Mouse (Mus musculus): ENCODE measurements at regions not wholly inside any gene's neighbourhood (a gene's known extent, or its start where the extent isn't known, plus 50 kb on each side); places are given as distances from the start of the nearest gene placed in this dataset.

DNA sequence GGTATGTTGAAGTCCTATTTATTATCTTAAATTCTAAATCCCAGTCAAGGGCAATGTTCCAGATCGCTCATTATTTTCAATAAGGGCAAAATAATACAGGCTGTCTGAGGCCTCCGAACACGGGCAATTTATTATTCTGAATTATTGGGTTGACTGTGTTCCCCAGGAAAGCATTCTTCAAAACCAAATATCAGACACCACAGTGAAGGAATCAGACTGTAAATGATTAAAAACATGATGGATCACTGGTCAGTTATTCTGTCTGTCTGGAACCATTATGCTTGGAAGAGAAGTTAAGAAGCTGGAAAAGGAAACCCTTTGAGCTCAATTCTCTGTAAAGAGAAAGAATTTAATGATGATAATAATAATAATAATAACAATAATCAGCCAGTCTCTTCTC lies 417.4 kb upstream of the Dcn start:
- no peak for DNase-seq (ENCODE audit: low read depth)

DNA sequence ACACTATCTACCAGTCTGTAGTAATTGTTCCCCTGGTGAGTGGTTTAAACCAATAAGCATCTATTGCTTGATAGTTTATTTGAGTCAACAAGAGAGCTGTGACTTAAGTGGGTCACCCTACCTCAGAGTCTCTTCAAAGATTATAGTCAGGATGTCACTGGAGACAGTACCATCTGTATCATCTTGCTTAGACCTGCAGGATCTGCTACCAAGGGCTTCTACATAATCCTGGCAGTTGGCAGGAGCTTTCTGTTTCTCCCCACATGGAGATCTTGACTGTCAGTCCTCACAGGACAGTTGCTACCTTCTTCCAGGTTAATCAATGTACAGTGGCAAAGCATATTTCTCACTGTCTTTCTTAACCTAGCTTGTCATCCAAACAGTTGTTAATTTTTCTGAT lies 414.9 kb upstream of the Dcn start:
- DNase-seq (ENCODE audit: low read depth), result no peak

DNA sequence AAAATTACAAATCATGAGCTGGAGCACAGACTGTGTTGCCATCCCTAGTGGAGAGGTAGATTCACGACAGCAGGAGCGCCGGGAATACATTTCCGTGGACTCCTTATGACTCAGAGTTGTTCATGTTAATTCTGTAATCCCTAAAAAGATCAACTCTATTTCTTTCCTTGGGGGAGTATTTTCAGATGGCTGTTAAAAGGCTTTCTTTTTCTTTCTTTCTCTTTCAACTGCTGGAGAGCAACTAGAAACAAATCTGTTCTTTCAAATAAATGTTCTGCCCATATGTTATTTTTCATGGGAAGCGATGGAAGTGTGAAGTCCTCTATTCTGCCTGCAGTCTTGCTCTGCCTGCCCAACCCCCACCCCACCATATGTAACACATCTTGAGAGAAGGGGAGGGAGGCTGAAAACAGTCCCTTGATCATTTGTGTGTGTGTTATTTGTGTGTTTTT lies 401.4 kb upstream of the Dcn start:
- no peak for DNase-seq (ENCODE audit: low read depth)

DNA sequence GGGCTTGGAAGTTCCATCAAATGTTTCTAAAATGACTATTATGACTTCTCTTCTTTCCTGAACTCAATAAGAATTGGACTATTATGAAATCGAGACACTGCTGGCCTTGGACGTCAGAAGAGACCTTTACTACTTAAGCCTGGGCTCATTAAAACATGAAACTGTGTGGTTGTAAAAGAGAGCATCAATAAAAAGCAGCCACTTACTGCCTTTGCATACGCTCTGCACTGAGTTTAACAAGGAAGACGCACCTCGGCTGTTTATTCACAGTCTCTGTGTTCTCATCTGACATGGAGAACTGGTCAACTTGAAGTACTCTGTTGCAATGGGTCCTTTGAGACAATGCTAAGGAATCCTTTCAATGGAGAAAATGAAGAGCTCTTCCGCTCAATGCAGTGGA lies 399.8 kb upstream of the Dcn start:
- DNase-seq (ENCODE audit: low read depth), result no peak

DNA sequence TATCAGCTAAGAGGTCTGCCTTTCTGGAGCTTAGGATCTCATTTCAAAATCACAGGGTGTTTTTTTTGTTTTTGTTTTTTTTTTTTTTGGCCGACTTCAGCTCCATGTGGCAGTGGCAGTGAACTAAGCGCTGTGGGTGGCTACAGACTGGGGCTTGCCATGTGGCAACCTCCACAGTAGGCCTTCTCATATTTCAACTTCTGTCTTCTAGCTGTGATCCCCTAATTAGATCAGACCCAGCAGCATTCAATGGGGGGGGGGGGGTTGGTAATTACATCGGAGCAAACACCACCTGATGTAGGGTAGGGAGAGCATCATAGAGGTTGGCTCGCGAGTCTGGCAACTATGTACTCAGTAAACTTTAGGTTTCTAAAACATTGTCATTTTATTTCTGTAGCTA lies 392.1 kb upstream of the Dcn start:
- no peak for DNase-seq (ENCODE audit: low read depth)

DNA sequence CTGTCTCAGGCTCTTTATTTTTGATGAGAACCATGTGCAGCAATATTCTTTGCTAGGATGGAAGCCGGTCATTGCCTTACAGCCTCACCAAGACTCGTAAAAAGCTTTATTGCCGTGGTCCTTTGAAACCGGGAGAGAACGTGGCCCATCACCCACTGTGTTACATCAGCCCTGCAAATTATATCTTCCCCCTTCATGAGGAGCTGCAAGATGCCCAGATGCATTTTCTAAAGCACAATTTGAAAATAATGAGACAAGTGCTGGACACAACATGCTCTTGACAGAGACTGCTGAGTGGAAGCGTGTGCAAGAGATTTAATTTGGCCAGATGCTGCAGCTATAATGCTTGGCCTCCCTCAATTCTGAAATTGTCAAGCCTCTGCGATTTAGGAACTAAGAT lies 389.2 kb upstream of the Dcn start:
- DNase-seq (ENCODE audit: low read depth), result no peak

DNA sequence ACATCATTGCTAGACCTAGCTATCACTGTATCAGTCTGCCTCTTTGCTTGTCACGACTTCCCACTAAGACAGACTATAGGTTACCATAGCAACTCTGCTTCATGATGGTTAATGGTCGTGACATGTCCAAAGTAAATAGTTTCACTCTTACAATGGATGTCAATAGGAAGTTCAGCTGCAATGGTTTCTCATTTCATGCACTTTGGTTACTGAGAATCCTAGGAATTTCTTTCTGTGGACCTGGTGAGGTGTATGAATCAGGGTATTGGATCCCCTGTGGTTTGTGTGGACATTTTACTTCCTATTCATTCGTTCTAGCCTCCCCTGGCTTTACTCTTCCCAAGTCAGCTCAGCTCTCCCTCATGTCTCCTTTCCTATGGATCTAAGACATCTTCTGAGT lies 385.5 kb upstream of the Dcn start:
- DNase-seq (ENCODE audit: low read depth), result no peak

DNA sequence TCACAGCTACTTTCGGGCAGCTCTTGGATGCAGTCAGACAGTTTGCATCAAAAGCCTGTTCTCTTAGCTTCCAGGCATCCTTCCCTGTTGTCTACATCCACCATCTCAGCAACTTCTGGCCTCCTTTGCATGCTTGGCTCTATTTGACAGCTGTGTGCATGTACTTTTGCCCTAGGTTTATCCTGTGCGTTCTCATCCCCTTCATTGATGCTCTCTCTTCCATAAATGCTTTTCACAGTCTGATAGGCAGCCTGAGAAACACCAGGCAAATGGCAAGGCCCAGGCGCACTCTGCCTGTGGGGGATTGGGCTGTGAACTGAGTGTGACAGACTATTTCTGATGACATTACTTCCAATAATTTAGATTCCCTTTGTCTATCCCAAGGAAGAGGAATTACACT lies 364.9 kb upstream of the Dcn start:
- no peak for DNase-seq (ENCODE audit: low read depth)

DNA sequence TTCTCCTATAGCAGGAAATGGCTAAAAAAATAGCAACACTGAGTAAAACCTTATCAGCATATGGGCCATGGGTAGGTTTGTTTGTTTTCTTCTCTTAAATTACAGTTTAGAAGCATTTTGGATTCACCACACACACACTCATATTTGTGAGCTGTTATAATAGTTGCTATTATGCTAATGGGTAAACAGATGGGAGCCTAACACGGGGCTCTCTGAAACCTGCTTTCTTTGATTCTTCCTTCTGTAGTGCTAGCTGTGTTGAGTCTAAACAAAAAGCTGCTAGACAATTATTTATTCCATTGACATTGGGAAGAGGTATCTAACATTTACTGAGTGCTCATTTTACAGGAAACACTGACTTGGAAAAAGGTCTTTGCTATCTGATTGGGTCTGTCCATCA lies 356.7 kb upstream of the Dcn start:
- no peak for DNase-seq (ENCODE audit: low read depth)

DNA sequence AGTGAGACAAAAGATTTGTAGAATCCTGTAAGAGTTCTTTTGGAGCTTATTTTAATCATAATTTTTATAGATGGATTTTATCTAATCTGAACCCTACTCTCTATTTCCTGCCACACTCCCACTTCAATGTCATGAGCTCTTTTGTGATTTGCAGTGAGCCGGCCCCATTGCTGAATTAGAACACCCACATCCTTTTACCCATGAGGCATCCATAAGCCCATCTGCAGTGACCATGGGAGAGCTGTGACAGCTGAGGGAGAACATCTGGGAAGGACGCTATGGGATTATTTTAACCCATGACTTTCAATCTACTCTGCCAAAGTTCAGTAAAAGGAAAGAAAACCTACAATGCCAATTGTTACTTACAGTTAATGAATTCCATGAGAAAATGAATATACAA lies 337.8 kb upstream of the Dcn start:
- no peak for DNase-seq (ENCODE audit: low read depth)

DNA sequence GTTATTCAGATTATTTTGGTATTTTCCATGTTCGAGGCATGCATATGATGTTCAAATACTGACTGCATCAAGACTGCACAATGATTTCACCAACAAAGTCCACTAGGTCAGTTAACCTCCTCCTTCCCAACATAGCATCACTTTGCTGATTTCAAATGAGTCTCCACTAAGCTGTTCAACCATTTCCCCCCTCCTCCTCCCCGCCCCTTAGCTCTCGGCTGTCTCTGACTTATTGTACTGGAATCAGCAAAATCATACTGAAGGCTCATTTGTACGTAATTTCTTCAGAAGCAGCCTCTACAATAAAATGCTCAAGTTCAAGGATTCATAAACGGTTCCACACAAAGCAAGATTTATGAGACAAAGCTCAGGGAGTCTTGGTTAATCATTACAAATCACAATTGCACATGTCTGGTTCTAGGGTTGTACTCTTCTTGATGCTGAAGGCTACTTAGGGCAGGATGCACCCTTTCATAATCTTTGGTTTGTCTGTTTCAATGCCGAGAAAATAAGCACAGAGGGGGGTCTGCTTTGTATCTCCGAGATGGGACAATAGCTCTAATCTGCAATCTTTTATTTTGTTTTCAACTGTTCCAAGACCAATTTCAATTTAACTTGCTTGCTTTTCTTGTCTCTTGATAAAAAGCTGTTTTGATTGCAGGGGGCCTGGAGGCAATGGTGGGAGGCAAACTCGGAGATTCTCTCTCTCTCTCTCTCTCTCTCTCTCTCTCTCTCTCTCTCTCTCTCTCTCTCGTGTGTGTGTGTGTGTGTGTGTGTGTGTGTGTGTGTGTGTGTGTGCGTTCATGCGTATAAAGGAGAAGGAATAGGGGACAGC lies 320.6 kb upstream of the Dcn start:
- no peak for DNase-seq (ENCODE audit: low read depth)

DNA sequence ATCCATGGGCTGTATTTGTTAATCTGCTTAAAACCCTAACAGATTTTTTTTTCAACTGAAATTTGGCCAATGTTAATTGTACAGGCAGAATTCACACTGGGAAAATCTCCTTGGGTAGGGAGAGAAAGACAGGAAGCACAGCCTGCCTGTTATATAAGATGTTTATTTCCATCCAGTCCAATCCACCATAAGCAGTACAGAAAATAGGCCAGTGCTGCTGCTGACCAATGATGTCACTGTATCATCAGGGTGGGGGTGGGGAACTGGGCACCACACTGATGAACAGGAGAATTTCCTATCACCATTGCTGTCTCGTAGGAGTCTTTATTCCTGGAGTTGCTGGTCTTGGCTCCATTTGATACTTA lies 320.0 kb upstream of the Dcn start:
- no peak for DNase-seq (ENCODE audit: low read depth)

DNA sequence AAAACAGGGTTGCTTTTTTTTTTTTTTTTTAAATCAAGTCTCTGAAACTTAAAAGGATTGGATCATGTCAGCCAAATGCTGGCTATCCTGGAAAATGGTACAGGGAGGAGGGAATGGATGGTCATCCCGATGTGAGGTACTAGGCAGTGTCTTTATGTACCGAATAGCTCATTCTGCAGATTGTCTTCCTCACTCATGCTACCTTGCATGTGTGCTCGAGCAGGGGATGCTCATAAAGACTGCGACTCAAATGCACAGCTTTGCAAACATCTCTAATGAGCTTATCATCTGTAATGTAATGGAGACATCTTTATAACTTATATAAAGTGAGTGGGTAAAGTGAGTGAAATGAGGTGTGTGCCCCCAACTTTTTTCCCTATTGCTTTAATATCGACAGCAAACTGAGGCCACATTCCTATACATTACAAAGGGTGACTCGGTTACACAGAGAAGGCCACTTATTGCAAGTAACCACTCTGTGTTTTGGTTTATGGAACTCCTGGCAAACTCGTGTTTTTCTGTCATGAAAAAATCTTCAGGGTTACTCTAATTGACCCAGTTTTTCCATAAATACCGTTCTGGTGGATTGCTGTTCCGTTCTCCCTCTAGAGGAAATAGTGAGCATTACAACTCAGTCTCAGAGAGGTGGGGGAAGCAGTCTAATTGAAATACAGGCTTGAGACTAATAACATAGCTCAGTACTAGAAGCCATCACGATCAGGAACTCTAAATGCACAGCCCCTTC lies 319.4 kb upstream of the Dcn start:
- no peak for DNase-seq (ENCODE audit: low read depth)

DNA sequence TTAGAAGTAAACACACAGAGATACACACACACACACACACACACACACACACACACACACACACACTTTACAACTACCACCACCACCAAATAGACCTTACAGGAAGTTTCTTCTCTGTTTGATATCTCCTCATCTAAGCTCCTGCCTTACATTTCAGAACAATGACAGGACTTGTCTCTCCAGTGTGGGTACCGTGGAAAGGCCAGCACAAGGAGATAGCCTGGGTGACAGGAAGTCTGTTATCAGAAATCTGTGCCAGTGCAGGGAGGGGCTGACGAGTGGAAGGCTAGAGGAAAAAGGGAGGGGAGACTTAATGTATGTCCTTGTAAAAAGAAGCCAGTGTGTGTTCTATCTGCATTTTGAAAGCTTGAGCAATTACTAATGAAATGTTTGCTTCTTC lies 318.5 kb upstream of the Dcn start:
- DNase-seq (ENCODE audit: low read depth), result no peak

DNA sequence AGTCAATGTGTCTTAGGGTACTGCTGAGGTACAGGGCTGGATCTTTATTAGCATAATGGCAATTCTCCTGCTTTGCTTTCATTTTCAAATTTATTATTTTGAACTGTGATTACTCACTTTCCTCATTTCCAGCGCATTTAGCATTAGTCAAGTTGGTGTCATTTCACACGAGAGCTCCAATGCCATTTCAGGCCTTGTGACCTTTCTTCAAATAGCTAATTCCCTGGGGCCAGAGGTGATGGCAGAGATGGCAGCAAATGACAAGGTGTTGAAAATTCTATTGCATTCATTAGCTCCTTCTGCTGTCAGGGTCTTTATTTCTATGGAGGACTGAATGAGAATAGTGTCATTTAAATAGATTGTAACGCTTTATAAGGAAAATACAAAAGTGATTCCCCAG lies 300.9 kb upstream of the Dcn start:
- no peak for DNase-seq (ENCODE audit: low read depth)

DNA sequence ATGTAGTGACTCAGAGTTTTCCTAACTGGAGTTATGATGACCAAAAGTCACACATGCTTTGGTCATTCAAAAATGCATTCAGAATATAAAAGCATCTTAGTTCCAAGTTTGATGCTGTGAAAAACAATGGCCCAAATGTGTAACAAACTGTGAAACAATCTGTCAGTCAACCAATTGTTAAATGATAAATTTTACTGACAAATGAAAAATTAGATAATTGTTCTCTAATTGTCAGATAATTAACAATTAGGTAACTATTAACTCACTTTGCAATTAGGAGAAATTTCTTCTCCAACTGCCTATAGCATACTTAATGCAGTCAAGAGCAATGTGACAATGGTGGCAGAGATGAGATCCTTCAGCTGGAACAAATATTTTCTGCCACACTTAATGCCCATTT lies 289.7 kb upstream of the Dcn start:
- no peak for DNase-seq (ENCODE audit: low read depth)

DNA sequence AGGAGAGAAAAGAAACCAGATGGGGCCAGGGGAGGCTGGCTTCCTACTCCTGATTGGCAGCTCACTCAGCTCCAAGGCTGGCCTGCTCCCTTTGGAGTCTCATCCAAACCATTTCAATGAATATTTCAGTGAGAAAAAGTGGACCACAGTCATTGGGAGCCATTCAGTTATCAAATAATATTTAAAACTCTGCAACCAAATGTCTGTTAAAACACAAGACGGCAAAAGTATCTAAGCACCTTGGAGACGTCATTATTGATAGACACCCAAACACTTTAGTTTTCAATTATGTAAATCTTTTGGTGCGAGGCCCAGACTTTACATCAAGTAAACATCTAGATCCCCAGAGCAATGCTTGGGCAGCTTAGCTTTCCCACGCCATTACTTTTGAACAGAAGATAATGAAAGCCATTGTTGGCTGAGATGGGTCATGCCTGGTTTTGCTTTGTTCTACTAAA lies 268.1 kb upstream of the Dcn start:
- DNase-seq (ENCODE audit: low read depth), result no peak

DNA sequence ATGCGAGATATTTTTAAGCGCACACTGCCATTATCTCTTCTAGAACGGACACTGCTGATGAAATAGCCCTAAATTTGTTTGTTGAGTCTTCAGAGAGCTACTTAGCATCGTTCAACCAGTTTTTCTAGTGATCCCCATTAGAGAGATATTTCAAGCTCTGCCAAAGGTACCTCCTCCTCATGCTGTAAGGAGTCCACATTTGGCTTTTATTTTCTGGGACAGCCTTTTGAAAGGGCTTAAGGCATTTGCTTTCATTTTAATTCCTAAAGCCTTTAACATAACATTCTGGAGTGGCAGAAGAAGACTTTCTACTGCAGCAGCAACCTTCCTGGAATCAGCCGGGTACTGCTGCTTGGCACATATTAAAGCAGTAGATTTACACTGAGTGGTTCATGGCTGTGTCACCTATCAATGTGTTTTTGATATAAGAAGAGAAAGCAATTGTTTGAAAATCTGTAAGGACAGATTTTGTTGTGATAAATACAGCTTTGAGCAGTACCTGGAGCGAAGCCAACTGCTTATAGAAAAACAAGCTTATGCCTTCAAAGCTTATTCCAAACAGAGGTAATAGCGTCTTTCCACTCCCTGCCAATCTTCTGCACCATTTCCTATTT lies 267.5 kb upstream of the Dcn start:
- DNase-seq (ENCODE audit: low read depth), result no peak

DNA sequence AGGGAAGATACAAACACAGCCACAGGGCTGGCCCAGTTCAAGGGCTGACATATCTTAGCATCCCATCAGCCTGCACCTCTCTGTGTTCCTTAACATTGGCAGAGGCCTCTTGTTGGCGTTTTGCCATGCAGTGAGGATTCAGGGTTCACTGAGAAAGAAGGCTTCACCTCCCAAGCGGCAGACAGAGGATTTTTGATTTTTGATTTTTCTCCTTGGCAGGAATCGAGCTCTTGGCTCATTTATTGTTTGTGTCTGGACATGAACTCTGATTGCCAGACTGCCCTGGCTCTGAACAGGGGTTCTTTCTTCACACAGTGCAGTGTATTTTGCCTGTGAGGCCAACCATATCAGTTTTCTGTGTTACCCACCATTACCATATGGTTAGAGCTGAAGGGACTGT lies 259.9 kb upstream of the Dcn start:
- no peak for DNase-seq (ENCODE audit: low read depth)

DNA sequence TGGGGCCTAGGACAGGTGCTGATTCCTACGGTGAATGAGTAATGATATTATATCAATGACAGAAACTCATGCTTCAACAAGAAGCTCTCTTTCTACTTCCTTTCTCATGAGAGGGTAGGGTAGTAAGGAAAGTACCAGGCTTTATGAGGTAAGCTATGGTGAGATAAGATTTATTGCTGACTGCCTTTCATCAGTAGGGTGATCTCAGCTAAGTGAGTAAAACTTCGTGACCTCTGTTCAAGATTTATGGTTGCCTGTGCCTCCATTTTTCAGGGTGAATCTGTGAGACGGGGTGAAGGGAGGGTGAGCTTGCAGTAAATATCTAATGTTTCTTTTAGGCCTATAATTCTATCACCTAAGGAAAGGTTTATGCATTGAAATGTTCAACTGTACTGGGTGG lies 259.0 kb upstream of the Dcn start:
- no peak for DNase-seq (ENCODE audit: low read depth)

DNA sequence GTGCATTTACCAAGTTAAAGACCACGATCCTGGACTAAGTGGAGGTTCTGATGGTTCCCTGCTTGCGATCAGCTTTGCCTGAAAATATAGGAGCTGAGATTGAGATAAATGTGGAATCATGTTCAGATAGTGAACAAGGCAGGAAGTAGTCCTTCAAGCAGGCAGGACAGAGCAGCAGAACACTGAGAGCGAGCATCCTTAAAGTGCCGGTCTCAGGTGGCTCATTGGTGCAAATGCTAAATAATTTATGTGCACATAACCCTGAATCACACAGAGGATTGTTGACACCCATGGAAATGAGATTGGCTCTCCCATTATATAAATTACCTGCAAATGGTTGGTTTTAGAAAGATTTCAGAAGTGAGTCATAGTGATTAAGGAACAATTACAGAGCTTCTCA lies 243.8 kb upstream of the Dcn start:
- no peak for DNase-seq (ENCODE audit: low read depth)

DNA sequence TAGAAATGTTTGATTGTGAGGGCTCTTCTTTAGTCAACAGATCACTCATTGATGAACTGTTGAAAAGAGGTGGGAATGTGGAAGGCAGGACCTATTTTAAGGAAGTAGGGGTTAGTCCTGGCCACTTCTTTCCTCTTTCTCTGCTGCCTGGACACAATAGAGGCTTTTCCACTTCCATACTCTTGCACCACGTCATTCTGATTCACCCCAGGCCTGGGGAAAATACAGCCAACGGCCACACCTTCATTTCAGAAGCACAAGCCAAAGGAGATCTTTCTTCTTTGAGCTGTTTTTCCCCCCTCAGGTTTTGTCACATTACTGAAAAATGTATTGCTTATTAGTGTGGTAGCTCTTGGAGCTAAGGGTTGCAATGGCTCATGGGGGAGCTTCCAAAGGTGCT lies 237.9 kb upstream of the Dcn start:
- DNase-seq (ENCODE audit: low read depth), result no peak

DNA sequence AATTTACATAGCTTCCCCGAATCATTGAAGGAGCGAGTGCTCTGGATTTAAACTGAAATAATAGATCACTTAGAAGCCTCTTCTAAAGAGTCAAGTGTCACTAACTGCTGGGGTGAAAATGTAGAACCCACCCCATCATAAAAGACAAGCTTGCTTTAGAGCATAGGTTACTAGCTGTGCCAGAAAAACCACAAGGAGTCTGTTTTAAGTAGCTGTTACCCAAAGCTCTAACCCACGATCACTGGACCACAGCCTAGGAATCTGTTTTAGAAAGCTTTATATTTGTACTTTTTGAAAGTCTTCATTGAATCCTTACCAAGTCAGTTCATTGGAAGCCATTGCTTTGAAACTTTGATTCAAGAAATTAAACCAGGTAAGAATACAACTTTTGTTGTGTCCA lies 233.7 kb upstream of the Dcn start:
- no peak for DNase-seq (ENCODE audit: low read depth)
